Mouse (Mus musculus) G1E (cell line): Measurements from ENCODE around the gene Phf2.

ENCODE experiments used
- CTCF ChIP-seq: IDR thresholded peaks from 2 replicates; pipeline ENCODE4 v1.5.1; 2012; ENCODE audit warnings: low read depth, low read length, inconsistent platforms, mixed read lengths
- GATA1 ChIP-seq: IDR thresholded peaks from 2 replicates; pipeline ENCODE4 v1.6.1; 2012; ENCODE audit warnings: borderline replicate concordance, low read length, inconsistent platforms, mixed read lengths
- GATA2 ChIP-seq: IDR thresholded peaks from 2 replicates; pipeline ENCODE4 v1.6.1; 2012; ENCODE audit warnings: low read depth, low read length, inconsistent platforms, borderline replicate concordance
- POLR2AphosphoS5 ChIP-seq: IDR thresholded peaks from 2 replicates; pipeline ENCODE4 v1.6.1; 2012; ENCODE audit warnings: low read depth, low read length, inconsistent platforms; ENCODE audit not compliant: insufficient replicate concordance

DNA sequence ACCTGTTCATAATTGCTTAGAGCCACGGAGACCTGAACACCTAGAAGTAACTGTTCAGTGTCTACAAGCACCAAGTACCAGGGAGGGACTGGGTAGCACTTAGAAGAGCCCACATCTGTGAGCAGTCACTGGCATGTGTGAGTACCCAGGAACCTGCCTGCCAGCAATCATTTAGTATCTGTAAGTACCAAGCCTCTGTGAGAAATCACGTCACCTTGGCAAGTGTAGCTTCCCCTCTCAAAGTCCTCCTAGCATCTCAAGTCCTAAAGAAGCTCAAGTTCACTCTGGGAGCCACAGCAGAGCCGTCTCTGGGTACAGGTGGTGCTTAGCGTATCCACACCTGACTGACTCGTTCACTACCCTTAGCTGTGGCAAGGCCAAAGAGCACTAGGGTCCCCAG is 19.2 kb downstream of the Phf2 start:
- TF ChIP-seq POLR2AphosphoS5 (no peak), CTCF (no peak), GATA1 (no peak), GATA2 (no peak)
